Mouse (Mus musculus) urinary bladder, postnatal 25 days (tissue): ENCODE measurements around the gene Nol12.

Experiments
- DNase-seq: peaks from one replicate; pipeline ENCODE4 v3.0.0; 2022; ENCODE audit warnings: low spot score

Nol12 gene

GRCm38 (mm10) chr15:78992925-78993324 is 58.2 kb downstream of the Nol12 start:
- DNase-seq, result no peak
